Mouse (Mus musculus): ENCODE results near the gene Pon3.

Pon3 gene

GRCm38 (mm10) chr6:5180645-5181044 is 75.4 kb downstream of the Pon3 start:
- no peak for DNase-seq (ENCODE audit: low read depth, low spot score)

- DNase-seq (ENCODE audit: low read depth, low spot score), result no peak
These were observed 76.9 kb downstream of the Pon3 start for GRCm38 (mm10) chr6:5179189-5179588.

- no peak for DNase-seq (ENCODE audit: low read depth, low spot score)
These were observed 77.9 kb downstream of the Pon3 start for GRCm38 (mm10) chr6:5177967-5178891.

- no peak for DNase-seq (ENCODE audit: low read depth, low spot score)
These were observed 81.8 kb downstream of the Pon3 start for GRCm38 (mm10) chr6:5174179-5174812.

- no peak for DNase-seq (ENCODE audit: low read depth, low spot score)
These were observed 83.5 kb downstream of the Pon3 start for GRCm38 (mm10) chr6:5172571-5172970.

GRCm38 (mm10) chr6:5171418-5171817 is 84.7 kb downstream of the Pon3 start:
- no peak for DNase-seq (ENCODE audit: low read depth, low spot score)

All from skeletal muscle tissue, adult 2 months (tissue).